Mouse (Mus musculus): ENCODE results near the gene Magea6. TPM values are rescaled to one million over a fixed set of nuclear protein-coding genes. Genes with fewer than 3 reads are reported as not detected.
"Not testable (repeated sequence)": the region's sequence is repeated elsewhere in the genome, so short reads cannot be mapped to it uniquely, and the experiment has no call there.

Gene Magea6
- not detected for total RNA-seq (2021)
- long read RNA-seq, experiment 1, result 0 reads
- long read RNA-seq, experiment 2, result 0 reads

DNA sequence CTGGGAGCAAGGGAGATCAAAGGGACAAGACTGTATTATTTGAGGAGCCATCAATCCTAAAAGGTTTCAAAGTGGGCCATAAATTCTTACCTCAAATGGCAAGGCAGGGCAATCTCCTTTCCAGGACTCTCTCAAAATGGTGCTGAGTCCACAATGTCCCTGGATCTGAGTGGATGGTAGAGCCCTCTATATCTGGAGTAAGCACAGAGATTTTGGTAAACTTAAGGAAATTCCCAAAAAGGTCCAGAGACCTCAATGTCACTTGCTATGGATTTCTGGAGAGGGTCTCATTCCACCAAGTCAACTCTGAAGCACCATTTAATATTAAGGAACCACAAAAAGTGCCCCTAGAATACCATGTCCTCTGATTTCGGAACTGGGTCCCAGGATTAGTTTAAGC is at the start of gene Magea6:
Gene Magea6, minus strand, starts transcription at position 101 of the 400 bp plus-strand sequence.
- not testable (repeated sequence) for DNase-seq

DNA sequence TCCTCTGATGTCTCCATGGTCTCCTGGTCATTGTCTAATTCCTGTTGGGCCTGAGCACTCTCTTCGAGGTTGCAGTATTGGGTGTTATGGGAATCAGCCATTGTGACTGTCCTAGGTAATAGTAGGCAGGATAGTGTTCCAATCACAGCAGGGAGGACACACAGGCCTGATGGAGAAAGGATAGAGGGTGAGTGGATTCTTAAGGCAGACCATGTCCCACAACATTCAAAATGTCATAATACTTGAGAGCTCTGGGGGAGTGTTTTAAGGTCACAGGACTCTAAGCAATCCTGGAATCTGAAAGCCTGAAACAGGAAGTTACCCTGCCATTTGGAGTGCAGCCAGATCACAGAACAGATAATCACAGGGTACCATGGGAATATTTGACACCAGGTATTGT is 13.6 kb upstream of the Magea6 start, which contains the start of gene Magea3:
Gene Magea3, minus strand, starts transcription at position 101 of the 400 bp plus-strand sequence.
- not testable (repeated sequence) for DNase-seq

DNA sequence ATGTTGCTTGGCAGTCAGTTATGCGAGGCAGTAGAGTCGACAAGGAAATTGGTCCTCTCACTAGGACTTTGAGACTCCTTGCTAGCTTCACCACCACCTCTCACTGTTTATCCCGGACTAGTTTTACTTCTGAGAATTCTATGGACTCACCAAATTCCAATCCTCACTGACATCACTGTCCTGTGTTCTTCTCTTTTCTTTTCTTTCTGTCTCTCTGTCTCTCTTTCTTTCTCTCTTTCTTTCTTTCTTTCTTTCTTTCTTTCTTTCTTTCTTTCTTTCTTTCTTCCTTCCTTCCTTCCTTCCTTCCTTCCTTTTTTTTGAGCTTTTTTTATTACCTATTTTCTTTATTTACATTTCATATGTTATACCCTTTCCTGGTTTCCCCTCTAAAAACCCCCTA is 45.6 kb downstream of the Magea6 start, which contains the start of gene Cldn34b1:
Gene Cldn34b1, minus strand, starts transcription at position 101 of the 400 bp plus-strand sequence.
- not testable (repeated sequence) for DNase-seq

Other genes starting within 250 kb of the Magea6 start
- not detected for gene Cldn34b1, start 45.7 kb downstream of the Magea6 start, total RNA-seq (2021)
- gene Magea3, start 13.5 kb upstream of the Magea6 start, total RNA-seq (2021), result not detected
- not detected for gene Magea8, start 59.9 kb upstream of the Magea6 start, total RNA-seq (2021)
- not detected for gene Magea5, start 127.2 kb upstream of the Magea6 start, total RNA-seq (2021)
- gene Magea1, start 153.8 kb upstream of the Magea6 start, total RNA-seq (2021), result not detected
- not detected for gene Magea2, start 157.7 kb upstream of the Magea6 start, total RNA-seq (2021)
- not detected for gene Cldn34b2, start 192.4 kb upstream of the Magea6 start, total RNA-seq (2021)

All from gastrocnemius, postnatal 25 days (tissue).